Mouse (Mus musculus): ENCODE measurements around the gene Mitf.

- TF ChIP-seq CTCF (IDR thresholded peaks at IDR 0.05; ENCODE audit: low read depth, low read length) (no peak), POLR2A (IDR thresholded peaks at IDR 0.05; ENCODE audit: borderline replicate concordance, low read depth, low read length) (no peak)
These were observed 70.1 kb downstream of the Mitf start for GRCm38 (mm10) chr6:97876990-97877389.

Measured in bone marrow macrophage, adult 2 months (primary cell).